Mouse (Mus musculus): Measurements from ENCODE around the gene Cygb.
"Not testable (repeated sequence)": the region's sequence is repeated elsewhere in the genome, so short reads cannot be mapped to it uniquely, and the experiment has no call there.

The Cygb gene

DNA sequence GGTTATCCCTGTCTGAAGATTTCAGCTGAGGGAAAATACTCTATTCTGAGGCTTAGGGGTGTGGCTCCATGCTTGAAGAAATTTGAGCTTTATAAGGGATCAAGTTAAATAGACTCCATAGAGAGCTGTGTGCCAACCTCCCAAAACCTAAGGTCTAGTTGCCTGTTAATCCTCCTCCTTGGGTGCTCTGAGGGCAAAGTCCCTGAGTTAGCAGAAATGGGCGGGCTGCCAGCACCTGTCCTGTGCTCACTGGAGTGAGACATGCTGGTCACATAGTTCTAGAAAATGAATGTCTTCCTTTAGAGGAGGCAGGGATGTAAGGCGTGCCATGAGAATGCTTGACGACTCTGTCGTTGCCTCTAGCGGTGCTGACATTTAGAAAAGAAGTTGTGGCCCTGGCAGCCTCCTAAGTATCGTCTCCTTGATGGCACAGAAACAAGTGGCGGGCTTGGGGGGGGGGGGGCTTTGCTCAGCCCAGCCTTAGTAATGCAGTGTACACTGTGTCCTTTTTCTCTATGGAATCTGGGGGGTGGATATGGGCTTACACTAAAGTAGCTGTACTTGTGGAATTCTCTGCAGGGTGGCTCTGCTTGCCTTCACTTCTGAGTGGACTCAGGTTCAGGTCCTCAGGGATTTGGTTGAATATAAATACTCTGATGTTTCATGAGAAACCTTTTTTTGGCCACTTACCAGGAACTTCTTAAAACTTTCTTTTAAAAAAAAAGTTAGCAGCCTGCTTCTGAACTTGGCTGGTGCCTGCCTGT is 20.7 kb upstream of the Cygb start:
- in situ Hi-C loops (cut with MboI, MseI), result no loop called here

DNA sequence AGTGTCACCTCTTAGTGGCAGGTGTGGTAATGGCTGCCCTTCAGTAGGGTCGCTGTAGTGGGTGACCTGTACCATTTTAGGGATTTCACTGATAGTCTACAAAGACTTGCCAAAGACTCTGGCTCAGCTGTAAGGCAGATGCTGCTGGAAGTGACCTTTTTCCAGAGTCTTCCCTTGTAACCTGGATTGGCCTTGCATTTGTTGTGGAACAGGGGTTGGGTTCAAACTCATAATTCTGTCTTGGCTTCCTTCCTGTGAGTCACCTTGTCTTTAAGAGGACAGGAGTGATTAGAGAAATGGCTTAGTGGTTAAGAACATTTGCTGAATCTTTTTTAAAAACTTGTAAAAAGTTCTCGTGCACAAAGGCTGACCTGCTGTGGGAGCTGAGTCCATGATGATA is 19.3 kb upstream of the Cygb start:
- in situ Hi-C loops (cut with MboI, MseI), result no loop called here

DNA sequence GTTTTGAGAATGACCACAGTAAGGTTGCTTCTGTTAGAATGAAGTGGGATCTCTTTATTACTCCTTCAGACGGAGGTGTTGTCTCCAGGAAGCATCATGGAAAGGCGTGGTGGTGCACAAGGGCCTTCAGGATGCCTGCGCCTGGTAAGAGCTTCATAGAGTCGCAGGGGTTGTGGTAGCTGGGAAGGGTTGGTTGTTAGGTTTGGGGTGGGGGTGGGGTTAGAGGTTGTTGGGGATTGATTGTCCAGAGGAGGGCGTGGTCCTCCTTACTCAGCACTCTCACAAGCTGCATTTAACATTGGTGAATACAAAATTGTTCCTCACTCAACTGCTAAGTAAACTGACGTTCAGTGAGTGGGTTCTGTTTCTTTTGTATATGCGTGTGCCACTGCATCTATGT is 18.5 kb upstream of the Cygb start:
- in situ Hi-C loops (cut with MboI, MseI), result no loop called here

DNA sequence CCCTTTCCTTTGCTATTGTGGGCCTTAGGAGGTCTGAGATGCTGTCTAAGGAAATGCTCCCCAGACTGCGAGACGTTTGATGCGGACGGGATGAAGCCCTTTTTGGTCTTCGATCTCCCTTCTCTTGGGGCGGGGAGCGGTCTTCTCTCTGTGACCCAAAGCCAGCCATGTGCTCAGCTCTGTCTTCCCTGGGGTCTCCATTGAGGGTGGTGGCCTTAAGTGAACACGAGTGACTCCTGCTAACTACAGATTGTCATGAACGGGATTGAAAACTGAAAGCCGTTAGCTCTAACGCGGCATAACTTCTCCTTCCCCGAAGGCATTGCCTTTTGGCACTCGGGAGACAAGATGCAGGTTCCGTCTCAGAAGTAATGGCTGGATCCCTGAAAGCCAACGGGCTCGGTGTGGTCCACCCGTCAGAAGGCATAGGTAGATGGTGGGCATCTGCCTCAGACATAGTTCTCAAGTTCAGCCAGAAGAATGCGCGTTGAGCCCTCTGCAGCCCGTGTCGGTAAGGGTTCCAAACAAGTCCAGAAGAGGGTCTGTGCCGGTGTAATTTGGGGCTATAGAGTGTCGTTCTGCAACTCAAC is 17.8 kb upstream of the Cygb start:
- in situ Hi-C loops (cut with MboI, MseI), result no loop called here

DNA sequence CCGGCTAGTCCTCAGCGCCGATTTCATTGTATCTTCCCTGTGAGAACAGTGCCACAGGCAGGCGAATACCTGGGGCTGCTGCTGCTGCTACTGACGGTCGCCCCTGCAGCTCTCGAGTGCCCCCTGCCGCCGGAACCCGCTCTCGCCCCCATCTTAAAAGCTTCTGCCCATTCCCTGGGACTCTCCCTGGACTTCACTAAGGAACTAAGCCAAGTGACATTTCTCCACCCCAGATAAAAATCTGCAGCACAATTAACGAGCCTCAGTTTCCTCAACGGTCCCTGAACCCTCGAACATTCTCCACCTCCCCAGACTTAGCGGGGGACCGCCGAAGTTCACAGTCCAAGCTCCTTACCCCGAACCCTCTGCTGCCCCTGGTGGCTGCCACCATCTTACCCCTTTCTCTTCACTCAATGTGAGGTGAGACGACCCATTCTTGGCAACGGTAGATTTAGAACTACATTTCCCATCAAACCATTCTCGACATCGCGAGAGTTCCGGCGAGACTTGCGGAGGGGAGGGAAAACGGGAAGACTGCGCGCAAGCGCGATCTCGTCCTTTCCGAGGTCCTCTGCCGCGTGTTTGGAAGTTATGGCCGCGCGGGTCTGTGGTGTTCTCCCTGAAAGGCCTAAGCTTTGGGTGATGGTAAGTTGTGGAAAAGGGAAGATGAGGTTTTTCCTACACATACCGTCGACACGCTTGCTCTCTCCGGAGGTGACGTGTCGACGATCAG is 17.2 kb upstream of the Cygb start:
- in situ Hi-C loops (cut with MboI, MseI), result no loop called here

DNA sequence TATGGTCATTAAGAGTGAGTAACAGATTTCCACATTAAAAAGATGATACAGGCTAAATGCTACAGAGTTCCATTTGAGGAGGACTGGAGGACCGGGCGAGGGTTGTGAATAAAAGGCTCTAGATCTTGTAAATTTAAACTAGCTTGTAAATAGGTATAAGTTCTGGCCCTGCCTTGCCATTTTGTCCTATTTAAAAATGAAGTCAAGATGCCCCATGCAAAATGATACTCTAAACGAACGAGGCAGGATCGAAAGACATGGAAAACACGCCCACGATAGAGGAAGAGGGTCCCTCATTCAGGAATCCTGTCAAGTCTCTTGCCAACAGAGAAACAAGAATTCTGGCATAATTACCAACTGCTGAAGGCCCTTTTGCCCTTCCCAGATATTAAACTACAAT is 16.3 kb upstream of the Cygb start:
- in situ Hi-C loops (cut with MboI, MseI), result no loop called here

DNA sequence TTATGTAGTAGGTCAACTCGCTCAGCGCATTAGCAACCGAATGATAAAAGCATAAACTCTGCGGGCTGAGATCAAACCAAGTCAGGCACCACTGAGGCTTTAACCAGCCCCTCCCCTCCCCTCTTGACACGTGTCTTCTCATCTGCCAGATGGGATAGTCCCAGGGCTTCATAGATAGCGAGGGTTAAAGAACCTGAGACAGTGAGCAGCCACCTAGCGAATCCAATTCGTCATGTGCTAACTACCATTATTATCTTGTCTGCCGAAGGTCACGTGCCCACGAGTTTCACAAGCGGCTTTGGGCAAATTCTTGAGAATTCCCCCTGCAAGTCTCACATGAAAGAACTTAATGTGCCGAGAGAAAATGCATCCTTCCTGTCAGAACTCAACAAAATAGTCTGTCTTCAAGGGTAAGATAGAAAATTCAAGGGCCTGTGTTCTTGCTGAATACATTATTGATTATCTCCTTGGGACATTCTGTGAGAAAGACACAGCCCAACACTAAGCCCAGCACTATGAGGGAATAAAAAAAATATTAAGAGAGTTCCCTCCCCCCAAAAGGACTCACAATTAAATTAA is 15.8 kb upstream of the Cygb start:
- in situ Hi-C loops (cut with MboI, MseI), result no loop called here

DNA sequence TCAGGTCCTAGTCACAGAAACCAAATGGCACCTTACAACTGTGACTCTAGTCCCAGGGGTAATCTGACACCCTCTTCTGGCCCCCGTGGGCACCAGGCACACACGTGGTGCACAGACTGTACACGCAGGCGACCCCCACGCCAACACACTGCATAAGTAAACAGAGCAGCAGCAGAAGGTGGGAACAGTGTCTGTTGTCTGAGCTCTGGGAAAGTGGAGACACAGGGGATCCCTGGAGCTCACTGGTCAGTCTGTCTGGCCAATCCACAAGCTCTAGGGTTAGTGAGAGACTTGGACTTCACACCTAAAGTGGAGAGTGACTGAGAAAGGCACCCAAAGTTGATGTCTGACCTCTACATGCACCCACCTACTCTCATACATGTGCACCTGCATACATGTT is 15.2 kb upstream of the Cygb start:
- in situ Hi-C loops (cut with MboI, MseI), result no loop called here

DNA sequence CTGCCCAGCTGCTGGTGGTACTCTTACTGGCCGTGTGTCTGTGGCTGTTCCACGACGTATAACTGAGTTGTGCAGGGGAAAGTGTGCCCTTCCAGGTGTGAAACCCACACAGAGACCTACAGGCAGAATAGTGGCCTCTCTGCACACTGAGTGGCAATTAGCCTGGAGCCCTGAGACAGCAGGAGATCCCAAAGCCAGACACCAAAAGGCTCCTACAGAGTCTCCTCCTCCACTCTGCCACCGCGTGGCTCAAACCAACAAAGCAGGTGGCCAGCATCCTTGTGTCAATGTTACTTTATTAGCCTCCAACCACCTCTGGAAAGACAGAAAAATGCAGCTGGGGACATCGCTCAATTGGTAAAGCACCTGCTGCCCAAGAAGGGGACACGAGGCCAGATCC is 14.7 kb upstream of the Cygb start:
- in situ Hi-C loops (cut with MboI, MseI), result no loop called here

DNA sequence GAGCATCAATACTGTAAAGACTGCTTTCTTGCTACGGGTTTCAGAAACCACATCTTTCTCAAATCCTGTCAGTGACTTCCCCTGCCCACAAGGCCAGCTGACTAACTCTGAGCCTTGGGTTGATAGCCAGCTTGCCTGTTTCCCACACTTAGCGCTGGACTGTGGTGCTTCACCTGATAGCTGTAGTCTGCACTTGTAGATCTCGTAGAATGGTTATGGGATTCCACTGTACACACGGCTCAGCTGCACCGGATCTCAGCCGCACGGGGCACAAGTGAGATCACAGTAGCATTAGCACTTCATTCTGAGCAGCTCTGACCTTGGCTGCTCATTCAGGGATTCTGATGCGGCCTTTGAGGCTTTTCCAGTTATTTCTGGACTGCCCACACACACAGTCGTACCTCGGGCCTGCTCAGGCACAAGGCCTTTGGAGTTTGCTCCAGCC is 14.3 kb upstream of the Cygb start:
- in situ Hi-C loops (cut with MboI, MseI), result no loop called here

DNA sequence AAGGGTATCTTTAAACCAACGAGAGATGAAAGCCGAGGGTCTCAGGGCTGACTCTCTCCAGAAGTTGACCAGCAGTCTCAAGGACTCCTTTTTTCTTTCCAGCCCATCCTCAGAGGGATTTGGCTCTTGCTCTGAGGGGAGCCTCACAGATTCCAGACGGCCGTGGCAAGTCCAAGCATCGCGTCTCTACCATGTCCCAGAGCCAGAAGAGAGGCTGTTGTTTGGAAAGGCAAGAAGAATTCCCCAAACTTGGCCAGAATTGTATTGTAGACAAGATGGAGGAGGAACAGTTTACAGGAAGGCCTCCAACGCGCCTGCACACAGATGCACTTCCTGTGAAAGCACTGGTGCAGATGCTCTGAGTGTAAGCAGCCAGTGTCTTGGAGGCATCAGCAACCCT is 13.8 kb upstream of the Cygb start:
- in situ Hi-C loops (cut with MboI, MseI), result no loop called here

DNA sequence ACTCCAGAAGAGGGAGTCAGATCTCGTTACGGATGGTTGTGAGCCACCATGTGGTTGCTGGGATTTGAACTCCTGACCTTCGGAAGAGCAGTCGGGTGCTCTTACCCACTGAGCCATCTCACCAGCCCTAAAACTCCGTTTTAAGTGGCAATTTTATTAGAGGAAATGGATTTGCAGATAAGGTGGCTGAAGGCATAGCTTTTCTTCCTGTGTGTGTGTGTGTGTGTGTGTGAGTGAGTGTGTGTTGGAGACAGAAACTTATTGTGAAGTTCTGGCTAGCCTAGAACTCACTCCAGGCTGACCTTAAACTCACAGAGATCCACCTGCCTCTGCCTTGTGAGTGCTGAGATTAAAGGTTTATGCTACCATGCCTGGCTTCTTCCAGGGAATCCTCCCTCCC is 12.9 kb upstream of the Cygb start:
- in situ Hi-C loops (cut with MboI, MseI), result not testable (repeated sequence)

DNA sequence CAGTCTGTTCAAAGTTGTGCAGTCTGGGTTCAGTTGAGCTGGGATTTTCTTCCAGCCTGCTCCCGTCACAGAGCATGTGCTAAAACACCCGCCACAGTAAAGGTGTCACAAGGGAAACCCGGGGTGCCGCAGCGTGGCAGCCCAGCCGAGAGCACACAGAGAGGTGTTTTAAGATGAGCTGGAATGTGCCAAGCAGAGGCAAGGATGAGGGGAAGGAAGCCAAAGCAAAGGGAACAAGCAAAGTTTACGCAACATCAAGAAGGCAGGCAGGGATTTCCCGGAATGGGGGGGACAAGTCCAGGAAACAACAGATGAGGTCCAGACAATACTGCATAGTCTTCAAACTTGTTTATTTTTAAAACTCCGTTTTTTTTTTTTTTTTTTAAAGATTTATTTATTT is 12.5 kb upstream of the Cygb start:
- in situ Hi-C loops (cut with MboI, MseI), result no loop called here

DNA sequence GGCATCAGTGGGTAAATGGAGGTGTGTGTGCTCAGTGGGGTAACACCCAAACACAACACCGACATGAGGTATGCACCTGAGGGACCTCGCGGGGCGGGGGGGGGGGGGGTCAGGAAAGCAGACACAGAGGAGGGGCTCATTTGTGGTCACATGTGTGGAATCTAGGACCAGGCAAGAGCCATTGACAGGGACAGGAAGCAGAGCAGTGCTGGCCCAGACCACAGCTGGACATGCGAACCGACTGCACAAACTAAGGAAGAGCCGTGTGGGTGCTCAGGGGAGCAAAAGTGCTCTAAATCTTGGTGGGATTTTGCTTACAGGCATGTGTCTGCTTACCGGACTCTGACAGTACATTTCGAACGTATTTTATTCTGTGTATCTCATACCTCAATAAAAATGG is 11.2 kb upstream of the Cygb start:
- in situ Hi-C loops (cut with MboI, MseI), result no loop called here

DNA sequence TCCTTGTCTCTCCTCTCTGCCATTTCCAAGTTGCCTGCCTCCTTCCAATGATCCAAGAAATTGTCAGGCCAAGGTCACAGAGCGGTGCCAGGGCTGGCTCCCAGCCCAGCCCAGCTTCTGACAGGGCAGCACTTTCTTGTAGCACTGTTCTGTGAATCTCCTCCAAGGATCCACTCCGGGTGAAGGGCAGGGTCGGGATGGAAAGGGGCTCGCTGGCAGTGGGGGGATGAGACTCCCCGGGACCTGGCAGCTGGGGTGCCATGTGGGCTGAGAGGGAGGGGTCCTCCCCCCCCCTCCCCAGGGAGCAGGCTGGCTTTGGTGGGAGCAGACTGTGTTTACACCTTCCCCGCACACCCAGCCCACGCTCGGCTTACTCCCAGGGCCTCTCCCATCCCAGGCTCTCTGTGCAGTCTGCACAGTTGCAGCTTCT is 7.8 kb upstream of the Cygb start:
- in situ Hi-C loops (cut with MboI, MseI), result no loop called here

DNA sequence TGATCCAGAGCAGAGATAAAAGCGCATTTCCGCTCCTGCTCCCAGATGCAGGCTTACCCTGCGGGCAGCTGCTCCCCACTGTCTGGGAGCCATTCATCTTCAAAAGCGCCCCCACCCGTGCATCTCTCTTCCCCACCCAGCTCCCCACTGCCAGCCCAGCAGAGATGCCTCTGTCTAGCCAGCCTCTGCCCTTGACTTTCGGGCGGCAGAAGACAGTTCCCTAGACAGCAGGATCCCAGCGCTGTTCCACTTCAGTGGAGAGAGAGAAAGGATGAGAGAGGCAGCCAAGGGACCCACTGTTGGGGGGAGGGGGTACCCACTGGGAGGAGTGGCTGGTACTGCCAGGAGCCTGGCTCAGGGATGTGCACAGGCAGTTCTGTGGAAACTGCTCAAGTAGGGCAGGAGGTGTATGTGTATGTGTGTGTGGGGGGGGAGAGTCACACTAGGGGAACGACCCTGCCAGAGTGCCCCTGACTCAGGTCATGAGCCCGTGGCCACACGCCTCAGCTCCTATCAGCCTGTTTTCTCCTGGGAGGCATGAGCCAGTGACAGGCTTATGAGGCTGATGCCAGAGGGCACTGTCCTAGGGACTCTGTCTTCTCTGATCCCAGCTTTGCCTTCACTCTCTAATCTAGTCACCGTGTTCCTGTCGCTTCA is 7.3 kb upstream of the Cygb start:
- in situ Hi-C loops (cut with MboI, MseI), result no loop called here

DNA sequence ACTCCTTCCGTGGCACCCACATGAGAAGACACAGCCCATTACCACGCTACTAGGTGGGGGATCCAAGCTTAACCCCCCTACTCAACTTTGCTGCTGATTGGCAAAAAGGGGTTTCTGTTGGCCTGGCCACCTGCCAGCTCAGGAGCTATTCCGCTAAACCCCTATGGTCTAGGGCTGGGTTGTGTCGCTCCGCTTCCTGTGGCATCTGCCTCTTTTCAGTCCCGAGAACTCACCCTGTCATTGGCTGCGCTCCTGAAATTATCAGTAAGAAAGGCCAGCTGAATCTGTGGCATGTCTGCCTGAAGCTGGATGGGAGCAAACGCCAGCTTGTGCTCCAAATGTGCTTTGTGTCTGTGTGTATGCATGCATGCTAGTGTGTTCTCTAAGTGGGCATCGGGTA is 6.1 kb upstream of the Cygb start:
- in situ Hi-C loops (cut with MboI, MseI), result no loop called here

DNA sequence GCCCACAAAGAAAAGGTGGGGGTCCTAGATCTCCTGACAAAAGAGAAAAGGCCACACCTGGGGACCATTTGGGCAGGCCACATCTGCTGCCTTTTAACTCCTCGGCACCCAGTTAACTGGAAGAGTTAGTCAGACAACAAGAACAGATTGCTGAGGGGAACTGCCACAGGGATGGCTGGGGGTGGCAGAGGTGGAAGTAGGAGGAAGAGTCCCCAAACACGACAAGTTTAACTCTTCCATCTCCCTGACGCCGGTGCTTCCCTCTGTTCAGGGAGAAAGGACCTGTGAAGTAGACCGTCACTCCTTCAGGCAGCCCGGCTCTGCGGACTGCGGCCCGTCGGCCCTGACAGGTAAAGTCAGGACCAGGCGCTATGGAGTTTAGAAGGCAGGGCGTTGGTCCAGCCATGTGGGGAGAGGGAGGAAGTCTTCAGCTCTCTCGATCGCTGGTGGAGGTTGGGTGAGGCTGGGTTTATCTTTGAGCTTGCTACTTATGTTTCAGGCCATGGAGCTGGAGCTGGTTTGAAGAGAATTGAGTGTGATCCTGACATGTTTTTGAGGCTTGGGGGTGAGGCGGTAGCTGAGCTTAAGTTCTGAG is 5.0 kb upstream of the Cygb start:
- in situ Hi-C loops (cut with MboI, MseI), result no loop called here

DNA sequence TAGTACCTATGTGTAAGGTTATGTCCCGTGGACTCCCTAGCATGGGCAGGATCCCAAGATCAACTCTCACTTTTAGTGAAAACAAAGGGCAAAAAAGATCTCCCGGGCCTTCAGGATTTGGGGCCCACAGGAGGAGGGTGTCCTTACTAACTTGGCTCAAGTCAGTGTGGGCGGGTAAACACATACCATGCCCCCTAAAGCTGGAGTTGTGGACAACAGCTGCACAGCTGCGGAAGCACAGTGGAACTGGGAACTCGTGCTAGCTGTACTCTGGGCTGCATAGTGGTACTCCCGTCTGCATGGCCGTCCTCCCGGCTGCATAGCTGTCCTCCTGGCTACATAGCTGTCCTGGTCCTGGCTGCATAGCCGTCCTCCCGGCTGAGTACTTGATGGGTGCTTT is 4.1 kb upstream of the Cygb start:
- in situ Hi-C loops (cut with MboI, MseI), result no loop called here

DNA sequence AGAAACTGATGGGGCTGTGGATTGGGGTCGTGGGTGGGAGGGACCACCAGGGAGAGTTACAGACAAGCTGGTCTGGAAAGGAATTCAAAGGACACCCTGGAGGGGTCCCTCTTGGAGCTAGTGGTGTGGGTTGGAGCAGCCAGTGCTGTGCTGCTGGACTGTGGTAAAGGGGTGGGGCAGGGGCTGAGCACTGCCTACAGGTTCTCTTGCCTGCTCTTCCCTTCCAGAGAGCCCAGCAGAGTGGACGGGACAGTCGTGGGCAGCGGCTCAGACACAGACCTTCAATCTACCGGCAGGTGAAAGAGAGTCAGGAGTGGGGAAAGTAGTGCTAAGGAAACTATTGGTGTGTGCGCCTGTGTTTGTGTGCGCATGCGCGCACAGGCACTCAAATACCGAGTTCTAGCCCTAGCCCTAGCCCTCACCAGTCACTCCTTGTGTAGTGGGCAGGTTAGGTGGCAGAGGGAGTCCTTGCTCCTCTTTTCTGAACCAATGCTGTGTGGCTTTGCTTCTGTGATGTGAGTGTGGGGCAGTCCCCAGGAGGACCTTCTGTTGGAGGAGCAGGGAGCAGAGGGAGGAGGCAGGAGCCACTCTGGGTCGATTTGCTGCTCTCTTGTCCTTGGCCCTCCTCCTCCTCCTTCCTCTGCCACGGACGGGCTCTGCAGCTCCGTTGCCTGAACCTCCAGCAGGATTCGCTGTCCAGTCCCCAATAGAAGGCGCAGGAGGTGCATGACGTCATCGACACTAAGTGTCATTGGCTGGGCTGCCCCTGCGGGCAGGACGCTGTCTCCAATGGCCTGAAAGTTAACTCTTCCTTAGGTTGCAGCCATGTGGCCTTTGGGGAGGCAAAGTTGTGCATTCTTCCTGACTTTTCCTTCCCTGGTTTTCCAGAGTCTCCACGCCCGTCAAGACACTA is 3.5 kb upstream of the Cygb start:
- in situ Hi-C loops (cut with MboI, MseI), result no loop called here
